Mouse (Mus musculus) megakaryocyte-erythroid progenitor cell, adult 5-6 weeks (primary cell): ENCODE results near the gene Gfra1. TPM values are rescaled to one million over a fixed set of nuclear protein-coding genes. Genes with fewer than 3 reads are reported as not detected.

ENCODE experiments used
- ATAC-seq: replicated peaks from 2 replicates; pipeline ENCODE4 v1.8.0; 2016; ENCODE audit warnings: mild to moderate bottlenecking, inconsistent platforms; ENCODE audit not compliant: severe bottlenecking, poor library complexity, low FRiP score, low TSS enrichment
- total RNA-seq, 2 experiments: library from RNA; stranded (forward) in 1 of 2; stranded (reverse) in 1 of 2; fragments of 200-1000, 215-1000 nt in 1 of 2; fragments of >200 nt in 1 of 2; fragmentation: Nextera tagmentation in 1 of 2; gene quantifications; 2 replicates each; pipeline ENCODE4 v1.2.3; 2014 to 2017

The Gfra1 gene
- total RNA-seq, 2 experiments from 2014 or later, result 3.2 TPM; not detected in 1

DNA sequence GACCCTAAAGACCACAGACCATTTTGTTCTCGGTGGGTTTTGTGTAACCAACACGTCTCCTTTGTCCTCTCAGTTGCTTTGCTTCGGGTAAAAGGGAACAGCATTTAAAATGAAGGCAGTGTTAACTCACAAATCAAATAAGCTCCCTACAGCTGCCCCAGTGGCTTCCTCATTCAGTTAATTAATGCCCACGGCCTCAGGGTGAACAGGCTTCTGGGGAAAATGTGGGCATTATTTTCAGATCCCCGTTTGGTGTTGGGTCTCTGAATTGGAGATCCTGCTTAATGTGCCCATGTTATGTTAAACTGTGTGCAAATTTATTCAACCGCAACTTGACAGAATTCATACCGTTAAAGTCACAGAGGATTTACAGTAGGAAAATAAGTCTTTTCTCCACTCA is 110.6 kb downstream of the Gfra1 start:
- no peak for ATAC-seq

- ATAC-seq, result no peak
Observed at GRCm38 (mm10) chr19:58341351-58341750, 114.4 kb downstream of the Gfra1 start.

GRCm38 (mm10) chr19:58340221-58340620 is 115.5 kb downstream of the Gfra1 start:
- no peak for ATAC-seq

DNA sequence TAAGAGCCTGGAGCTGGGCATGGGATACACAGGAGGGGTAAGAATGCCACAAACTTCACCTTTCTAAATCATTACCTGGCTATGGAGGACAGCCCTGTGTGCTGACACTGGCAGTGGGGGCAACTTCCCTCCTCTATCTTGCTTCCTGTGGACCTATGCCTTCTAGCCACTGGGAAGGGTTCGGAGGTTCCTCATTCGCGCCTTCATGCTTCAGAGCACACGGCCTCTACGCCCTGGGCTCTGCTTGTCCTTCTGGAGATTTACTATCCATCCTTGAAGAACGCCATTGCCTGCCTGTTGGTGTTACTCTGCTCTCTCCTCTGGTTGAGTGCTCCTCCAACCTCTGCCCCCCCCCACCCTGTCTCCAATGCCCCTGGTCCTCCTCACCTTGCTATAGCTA is 118.9 kb downstream of the Gfra1 start:
- ATAC-seq, result no peak

DNA sequence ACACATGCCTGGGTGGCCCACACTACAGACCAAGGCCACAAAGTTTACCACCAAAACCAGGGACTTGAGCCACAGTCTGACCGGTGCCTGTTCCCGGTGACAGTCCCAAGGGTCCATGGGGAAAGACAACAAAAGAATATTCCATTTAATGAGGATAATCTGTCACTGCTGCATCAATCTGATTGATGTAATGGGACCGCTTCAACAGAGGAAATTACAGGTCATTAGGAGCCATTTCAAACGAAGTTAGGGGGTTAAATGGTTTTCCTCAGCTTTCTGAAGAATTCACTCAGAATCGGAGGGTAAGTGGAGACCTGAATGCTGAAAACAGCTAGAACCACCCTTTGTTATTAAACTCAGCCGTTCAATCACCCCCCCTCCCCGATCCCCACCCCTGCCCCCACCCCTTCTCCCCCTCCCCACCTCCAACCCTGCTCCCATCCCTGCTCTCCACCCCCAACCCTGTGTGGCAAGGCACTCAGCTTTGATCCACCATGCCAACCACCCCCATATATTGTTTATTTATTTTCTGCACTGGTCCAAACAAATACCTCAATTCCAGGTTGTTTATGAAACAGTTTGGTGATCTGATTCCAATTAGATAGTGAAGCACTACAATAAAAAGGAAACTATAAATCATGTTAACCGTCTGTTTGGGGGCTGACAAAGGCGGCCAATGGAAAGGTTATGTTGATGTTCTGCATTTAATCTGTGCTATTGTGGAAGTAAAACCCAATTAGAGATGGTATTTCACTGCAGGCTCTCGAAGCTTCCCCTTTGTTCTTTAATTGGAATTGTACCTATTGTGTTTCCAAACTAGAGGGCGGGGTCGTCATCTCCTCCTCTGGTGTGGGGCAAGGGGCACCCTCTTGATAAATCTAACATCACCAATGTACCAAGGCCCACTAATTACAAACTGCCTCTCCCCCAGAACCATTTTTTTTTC is 119.9 kb downstream of the Gfra1 start:
- no peak for ATAC-seq

DNA sequence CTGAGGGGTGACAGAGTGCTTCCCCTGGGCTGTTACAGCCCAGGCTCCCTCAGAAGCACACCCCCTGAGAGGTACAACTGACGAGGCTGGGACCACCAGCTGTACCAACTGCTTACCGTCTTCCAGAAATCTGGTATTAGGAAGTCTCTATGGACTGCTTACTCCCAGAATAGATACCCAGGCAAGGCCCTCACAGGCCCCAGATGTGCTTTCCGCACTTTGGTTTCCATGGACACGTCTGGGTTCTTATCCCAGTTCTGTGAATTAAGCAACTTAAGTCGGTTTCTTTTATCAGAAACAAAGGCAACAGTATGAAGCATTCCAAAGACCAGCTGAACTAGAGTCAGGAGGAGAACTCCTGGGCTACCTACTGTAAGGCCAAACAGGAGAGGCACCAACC is 126.4 kb downstream of the Gfra1 start:
- no peak for ATAC-seq

- ATAC-seq, result no peak
Observed at GRCm38 (mm10) chr19:58328014-58328413, 127.7 kb downstream of the Gfra1 start.

DNA sequence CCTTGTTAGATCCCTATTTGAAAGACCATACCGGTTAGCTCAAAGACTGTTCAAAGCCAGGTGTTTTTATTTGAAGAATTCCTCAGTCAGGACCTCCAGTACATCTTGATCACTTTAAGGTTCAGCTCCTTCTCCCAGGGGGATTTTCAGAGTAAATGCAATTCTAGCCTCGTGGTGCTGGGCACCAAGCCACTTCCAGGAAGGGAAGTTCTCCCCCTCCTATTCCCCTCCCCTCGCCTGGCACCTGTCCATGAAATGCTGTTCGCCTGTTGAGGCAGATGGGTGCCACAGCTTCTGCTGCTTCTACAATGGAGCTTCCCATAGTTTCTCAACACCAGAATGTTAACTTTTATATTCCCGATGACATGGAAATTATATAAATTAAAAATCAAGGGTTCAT is 139.2 kb downstream of the Gfra1 start:
- no peak for ATAC-seq

- ATAC-seq, result no peak
Observed at GRCm38 (mm10) chr19:58315681-58316080, 140.0 kb downstream of the Gfra1 start.

DNA sequence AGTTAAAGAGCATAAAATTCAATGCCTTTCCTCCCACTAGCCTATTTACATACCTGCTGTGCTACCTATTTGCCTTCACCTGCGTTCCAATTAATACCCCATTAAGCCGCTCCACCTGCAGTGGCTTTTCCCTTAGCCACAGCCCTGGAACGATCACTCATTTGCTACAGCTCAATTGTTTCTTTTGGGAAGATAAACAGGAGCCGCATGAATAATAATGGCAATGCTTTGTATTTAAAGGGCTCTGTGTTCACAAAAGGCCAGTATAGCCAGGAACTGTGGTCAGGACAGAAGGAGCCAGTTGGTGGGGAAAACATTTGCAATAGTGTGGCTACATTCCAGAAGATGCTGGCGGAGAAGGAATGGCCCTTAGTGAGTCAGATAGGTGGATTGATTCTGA is 141.1 kb downstream of the Gfra1 start:
- ATAC-seq, result no peak

GRCm38 (mm10) chr19:58313785-58314184 is 141.9 kb downstream of the Gfra1 start:
- ATAC-seq, result no peak

- ATAC-seq, result no peak
Observed at GRCm38 (mm10) chr19:58312492-58312891, 143.2 kb downstream of the Gfra1 start.

- no peak for ATAC-seq
Observed at GRCm38 (mm10) chr19:58310334-58311315, 145.1 kb downstream of the Gfra1 start.

DNA sequence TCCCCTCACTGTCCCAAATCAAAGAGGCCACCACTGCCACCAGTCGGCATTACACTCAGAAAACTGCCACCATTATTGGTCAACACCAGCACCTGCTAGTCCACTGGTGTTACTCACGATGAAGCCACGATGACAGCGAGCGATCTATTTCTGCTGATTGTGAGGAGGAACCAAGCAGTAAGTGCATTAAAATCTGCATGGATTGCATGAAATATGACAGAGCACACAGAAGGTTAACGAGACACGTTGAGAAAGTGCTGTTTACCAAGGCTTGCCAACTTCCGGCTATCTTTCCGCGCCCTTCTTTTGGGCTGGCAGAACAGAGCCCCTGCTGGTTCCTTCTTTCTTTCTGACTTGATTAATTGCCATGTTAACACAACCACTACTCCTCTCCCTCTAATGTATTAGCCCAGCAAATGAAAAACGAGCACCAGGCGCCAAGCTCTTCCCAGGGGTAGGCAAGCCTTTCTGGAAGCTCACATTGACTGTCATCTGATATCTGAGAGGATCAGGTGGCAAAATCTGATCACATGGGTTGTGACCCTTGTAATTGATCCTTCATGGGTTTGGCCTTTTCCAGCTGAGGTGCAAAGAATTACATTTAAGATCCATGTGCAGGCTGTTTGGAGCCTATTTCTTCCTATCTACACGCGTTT is 146.0 kb downstream of the Gfra1 start:
- ATAC-seq, result no peak

DNA sequence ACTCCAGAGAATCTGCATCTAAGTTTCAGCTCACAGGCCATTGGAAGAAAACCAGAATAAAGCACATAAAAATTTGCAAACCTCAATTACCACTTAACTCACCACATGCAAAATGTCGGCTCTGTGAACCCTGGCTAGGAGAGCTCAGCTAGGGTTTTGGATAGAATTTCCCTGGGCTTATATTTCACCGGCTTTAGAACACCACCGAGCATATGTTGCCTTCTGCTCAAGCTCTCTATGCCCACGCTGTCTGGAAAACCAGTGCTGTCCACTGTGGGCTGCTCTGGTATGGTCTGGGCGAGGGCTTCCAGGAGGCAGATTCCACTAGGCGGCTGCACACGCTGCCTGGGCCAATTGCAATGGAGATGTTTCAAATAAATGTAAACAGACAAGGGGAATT is 154.6 kb downstream of the Gfra1 start:
- no peak for ATAC-seq

DNA sequence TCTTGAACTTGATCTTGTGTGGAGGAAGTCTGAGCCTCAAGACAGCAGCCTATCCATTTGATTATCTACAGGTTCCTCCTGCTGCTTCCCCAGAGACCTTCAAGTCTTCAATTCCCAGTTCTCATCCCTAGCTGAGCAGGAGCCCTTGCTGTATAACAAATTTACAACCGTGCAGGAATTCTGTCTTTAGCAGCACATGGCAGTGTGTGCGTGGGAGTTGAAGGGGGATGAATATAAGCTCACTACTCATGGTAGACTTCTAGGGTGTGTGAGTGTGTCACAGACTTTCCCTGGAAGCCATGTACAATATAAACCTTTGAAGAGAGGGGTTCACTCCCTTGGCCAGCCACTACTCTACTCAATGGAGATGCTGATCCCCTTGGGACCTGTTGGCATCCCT is 157.8 kb downstream of the Gfra1 start:
- ATAC-seq, result no peak

GRCm38 (mm10) chr19:58296842-58297190 is 158.9 kb downstream of the Gfra1 start:
- ATAC-seq, result 0 out of 2 replicates have a peak, but pooled peaks have one; percentile 22

GRCm38 (mm10) chr19:58295986-58296841 is 159.5 kb downstream of the Gfra1 start:
- no peak for ATAC-seq

GRCm38 (mm10) chr19:58288145-58288544 is 167.6 kb downstream of the Gfra1 start:
- ATAC-seq, result no peak
